Mouse (Mus musculus): ENCODE data around the gene Acat3. TPM values are rescaled to one million over a fixed set of nuclear protein-coding genes. Genes with fewer than 3 reads are reported as not detected.
"Not testable (repeated sequence)": the region's sequence is repeated elsewhere in the genome, so short reads cannot be mapped to it uniquely, and the experiment has no call there.

The Acat3 gene
- total and polyA plus RNA-seq, 3 experiments: 0.77 to 12.7 (median 1.4) TPM

- peaks cover 0 to 11% of the 10 kb centered on the region in 2 experiments; a peak in 2 of 4 replicates for H3K4me1 ChIP-seq (ENCODE audit: control insufficient read depth in 1 of 2, insufficient read depth in 2 of 2)
- no peak overlapping the region for H3K4me3 ChIP-seq (replicated peaks in 1 of 3; ENCODE audit: low read depth in 2 of 3, low read length in 2 of 3, poor library complexity in 1 of 3)
- H3K4me2 ChIP-seq (ENCODE audit: insufficient read depth, low read depth, poor library complexity, severe bottlenecking): no peak overlapping the region
- no peaks in the 10 kb centered on the region for H3K9me3 ChIP-seq (replicated peaks; ENCODE audit: low read length)
- no peaks in the 10 kb centered on the region for H3K27me3 ChIP-seq (replicated peaks)
- no peak for DNase-seq (ENCODE audit: extremely low read depth)
- dilution Hi-C loops (cut with MboI; ENCODE audit: extremely low pct_ligation_motif_present, extremely low pct_unique_long_range_greater_than_20kb, low sequenced_read_pairs) (no loop called here), in situ Hi-C loops (cut with MboI; ENCODE audit: low pct_ligation_motif_present, low pct_unique_long_range_greater_than_20kb, low sequenced_read_pairs) (no loop called here)
- no peak overlapping the region for H3K27ac ChIP-seq (ENCODE audit: insufficient read depth, low read depth)
- H3K9ac ChIP-seq (ENCODE audit: insufficient read depth, low read depth): no peak overlapping the region
- TF ChIP-seq EP300 (IDR thresholded peaks at IDR 0.05; ENCODE audit: low read length): no peak
- TF ChIP-seq JUND (conservative IDR thresholded peaks at IDR 0.05; ENCODE audit: low read depth, low read length): no peak
- no peak for TF ChIP-seq E2F4 (IDR thresholded peaks at IDR 0.05; ENCODE audit: insufficient replicate concordance, low read depth, low read length)
- TF ChIP-seq UBTF (IDR thresholded peaks at IDR 0.05; ENCODE audit: low read depth, low read length): no peak
- TF ChIP-seq BHLHE40 (IDR thresholded peaks at IDR 0.05; ENCODE audit: low read depth, low read length): no peak
- TF ChIP-seq SMC3 (IDR thresholded peaks at IDR 0.05; ENCODE audit: low read depth, low read length): no peak
- no peak for TF ChIP-seq ELF1 (IDR thresholded peaks at IDR 0.05; ENCODE audit: low read depth, low read length)
- TF ChIP-seq CHD1 (IDR thresholded peaks at IDR 0.05; ENCODE audit: low read depth, low read length): no peak
- H3K79me2 ChIP-seq (replicated peaks; ENCODE audit: control insufficient read depth, extremely low read depth, insufficient read depth, poor library complexity, severe bottlenecking): no peaks in the 10 kb centered on the region
- H3K36me3 ChIP-seq (replicated peaks in 1 of 2; ENCODE audit: control insufficient read depth in 1 of 2, insufficient read depth in 1 of 2, low read length in 1 of 2): peaks cover 23 to 66% of the 10 kb centered on the region in 2 experiments
Observed at GRCm38 (mm10) chr17:12903372-12904333, 36.7 kb downstream of the Acat3 start.

GRCm38 (mm10) chr17:12902291-12902690, 38.1 kb downstream of the Acat3 start:
- in situ Hi-C loops (cut with MboI; ENCODE audit: low pct_ligation_motif_present, low pct_unique_long_range_greater_than_20kb, low sequenced_read_pairs): no loop called here
- no peak for DNase-seq (ENCODE audit: extremely low read depth)
- Histone ChIP-seq H3K4me3 (replicated peaks in 1 of 3; ENCODE audit: low read depth in 2 of 3, low read length in 2 of 3, poor library complexity in 1 of 3) (no peak overlapping the region), H3K36me3 (replicated peaks in 1 of 2; ENCODE audit: control insufficient read depth in 1 of 2, insufficient read depth in 1 of 2, low read length in 1 of 2) (peaks cover 23 to 72% of the 10 kb centered on the region in 2 experiments), H3K4me2 (ENCODE audit: insufficient read depth, low read depth, poor library complexity, severe bottlenecking) (no peak overlapping the region), H3K9me3 (replicated peaks; ENCODE audit: low read length) (no peaks in the 10 kb centered on the region), H3K4me1 (ENCODE audit: control insufficient read depth in 1 of 2, insufficient read depth in 2 of 2) (peaks cover 0 to 11% of the 10 kb centered on the region in 2 experiments; a peak in 2 of 4 replicates), H3K79me2 (replicated peaks; ENCODE audit: control insufficient read depth, extremely low read depth, insufficient read depth, poor library complexity, severe bottlenecking) (no peaks in the 10 kb centered on the region), H3K9ac (ENCODE audit: insufficient read depth, low read depth) (no peak overlapping the region), H3K27ac (ENCODE audit: insufficient read depth, low read depth) (no peak overlapping the region), H3K27me3 (replicated peaks) (no peaks in the 10 kb centered on the region)
- TF ChIP-seq NELFE (IDR thresholded peaks at IDR 0.05; ENCODE audit: low read depth, low read length) (no peak), POLR2A (IDR thresholded peaks at IDR 0.05; ENCODE audit: low read depth, low read length) (no peak), ZNF384 (IDR thresholded peaks at IDR 0.05; ENCODE audit: low read depth, low read length) (no peak), GABPA (IDR thresholded peaks at IDR 0.05; ENCODE audit: insufficient replicate concordance, low read depth, low read length) (no peak), MAX (IDR thresholded peaks at IDR 0.05; ENCODE audit: low read length) (no peak), E2F4 (IDR thresholded peaks at IDR 0.05; ENCODE audit: insufficient replicate concordance, low read depth, low read length) (no peak), JUN (IDR thresholded peaks at IDR 0.05; ENCODE audit: insufficient read depth, low read depth, low read length) (no peak), MAZ (IDR thresholded peaks at IDR 0.05; ENCODE audit: low read depth, low read length) (no peak), USF1 (IDR thresholded peaks at IDR 0.05; ENCODE audit: low read depth, low read length) (no peak), SIN3A (IDR thresholded peaks at IDR 0.05; ENCODE audit: low read length) (no peak), KAT2A (IDR thresholded peaks at IDR 0.05; ENCODE audit: insufficient replicate concordance, low read length) (no peak), USF2 (conservative IDR thresholded peaks at IDR 0.05; ENCODE audit: low read depth, low read length) (no peak), UBTF (IDR thresholded peaks at IDR 0.05; ENCODE audit: low read depth, low read length) (no peak), CTCF (conservative IDR thresholded peaks at IDR 0.05 in 1 of 2, IDR thresholded peaks at IDR 0.05 in 1 of 2; ENCODE audit: low read depth in 2 of 2, low read length in 2 of 2) (no peak)
- dilution Hi-C loops (cut with MboI; ENCODE audit: extremely low pct_ligation_motif_present, extremely low pct_unique_long_range_greater_than_20kb, low sequenced_read_pairs): no loop called here

DNA sequence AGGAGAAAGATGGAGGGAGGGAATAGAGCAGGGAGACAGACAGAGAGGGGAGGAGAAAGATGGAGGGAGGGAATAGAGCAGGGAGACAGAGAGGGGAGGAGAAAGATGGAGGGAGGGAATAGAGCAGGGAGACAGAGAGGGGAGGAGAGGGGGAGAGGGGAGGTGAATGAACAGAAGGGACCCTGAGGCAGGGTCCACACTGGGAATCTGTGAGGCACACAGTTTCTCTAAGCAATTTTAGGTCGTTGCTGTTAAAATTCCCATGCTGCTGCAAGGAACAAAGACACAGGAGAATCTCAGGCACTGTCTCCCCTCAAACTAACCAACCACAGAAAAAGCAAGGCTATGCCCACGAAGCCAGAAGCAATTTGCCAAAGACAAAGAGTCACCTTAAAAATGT, 41.8 kb downstream of the Acat3 start:
- H3K9ac ChIP-seq (ENCODE audit: insufficient read depth, low read depth); H3K79me2 ChIP-seq (replicated peaks; ENCODE audit: control insufficient read depth, extremely low read depth, insufficient read depth, poor library complexity, severe bottlenecking); DNase-seq (ENCODE audit: extremely low read depth); H3K4me1 ChIP-seq (ENCODE audit: control insufficient read depth in 1 of 2, insufficient read depth in 2 of 2); dilution Hi-C loops (cut with MboI; ENCODE audit: extremely low pct_ligation_motif_present, extremely low pct_unique_long_range_greater_than_20kb, low sequenced_read_pairs); H3K9me3 ChIP-seq (replicated peaks; ENCODE audit: low read length); in situ Hi-C loops (cut with MboI; ENCODE audit: low pct_ligation_motif_present, low pct_unique_long_range_greater_than_20kb, low sequenced_read_pairs); H3K27ac ChIP-seq (ENCODE audit: insufficient read depth, low read depth); H3K27me3 ChIP-seq (replicated peaks); H3K4me2 ChIP-seq (ENCODE audit: insufficient read depth, low read depth, poor library complexity, severe bottlenecking); H3K4me3 ChIP-seq (replicated peaks in 1 of 3; ENCODE audit: low read depth in 2 of 3, low read length in 2 of 3, poor library complexity in 1 of 3): not testable (repeated sequence)
- peaks cover 30 to 75% of the 10 kb centered on the region in 2 experiments for H3K36me3 ChIP-seq (replicated peaks in 1 of 2; ENCODE audit: control insufficient read depth in 1 of 2, insufficient read depth in 1 of 2, low read length in 1 of 2)
